Mouse (Mus musculus): Measurements from ENCODE around the gene Nr4a1. TPM values are rescaled to one million over a fixed set of nuclear protein-coding genes. Genes with fewer than 3 reads are reported as not detected.

The Nr4a1 gene
- polyA plus RNA-seq (2012; ENCODE audit: insufficient read depth, insufficient read length, low replicate concordance, missing spikeins), result not detected in 2 replicates

- no peak for TF ChIP-seq POLR2A (IDR thresholded peaks at IDR 0.05; ENCODE audit: insufficient read depth, low read depth, low read length)
- no peak for TF ChIP-seq CTCF (IDR thresholded peaks at IDR 0.05; ENCODE audit: insufficient read depth, low read depth, low read length)
- 2% methylated on average over 71 of the region's 82 CpGs for WGBS
- Histone ChIP-seq H3K4me3 (ENCODE audit: insufficient read depth, low read depth, low read length) (peak within 1 kb of the TSS; percentile 70), H3K4me1 (ENCODE audit: control insufficient read depth, insufficient read depth, low read length) (peaks cover 30% of the 10 kb centered on the region), H3K27ac (ENCODE audit: insufficient read depth, low read depth, low read length) (peak within 1 kb of the TSS; percentile 83)
Observed at GRCm38 (mm10) chr15:101253886-101254795, at the start of gene Nr4a1. TSS of gene Nr4a1 (plus strand) at chr15:101254269.

DNA sequence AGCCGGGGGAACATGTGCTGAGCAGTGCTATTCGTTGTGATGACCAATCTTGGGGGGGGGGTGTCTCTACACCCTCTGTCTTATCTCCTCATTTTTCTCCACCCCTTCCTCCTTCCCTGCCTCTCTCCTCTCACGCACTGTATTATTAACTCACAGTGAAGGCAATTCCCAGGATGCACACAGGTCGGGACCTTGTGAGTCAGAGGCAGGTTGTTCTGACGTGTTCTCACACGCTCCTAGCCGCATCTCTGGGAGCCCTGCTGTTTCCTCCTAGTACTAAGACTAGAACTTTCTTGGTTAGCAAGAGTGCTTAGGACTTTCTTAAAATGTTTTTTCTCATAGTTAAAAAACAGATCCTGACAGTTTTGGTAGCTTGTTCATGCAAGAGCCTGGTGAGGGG is 49.3 kb upstream of the Nr4a1 start:
- Histone ChIP-seq H3K4me1 (ENCODE audit: control insufficient read depth, insufficient read depth, low read length) (no peaks in the 10 kb centered on the region), H3K4me3 (ENCODE audit: insufficient read depth, low read depth, low read length) (no peak overlapping the region), H3K27ac (ENCODE audit: insufficient read depth, low read depth, low read length) (no peak overlapping the region)
- TF ChIP-seq POLR2A (IDR thresholded peaks at IDR 0.05; ENCODE audit: insufficient read depth, low read depth, low read length) (no peak), CTCF (IDR thresholded peaks at IDR 0.05; ENCODE audit: insufficient read depth, low read depth, low read length) (no peak)
- WGBS, result 60% methylated on average over 7 of the region's 7 CpGs

DNA sequence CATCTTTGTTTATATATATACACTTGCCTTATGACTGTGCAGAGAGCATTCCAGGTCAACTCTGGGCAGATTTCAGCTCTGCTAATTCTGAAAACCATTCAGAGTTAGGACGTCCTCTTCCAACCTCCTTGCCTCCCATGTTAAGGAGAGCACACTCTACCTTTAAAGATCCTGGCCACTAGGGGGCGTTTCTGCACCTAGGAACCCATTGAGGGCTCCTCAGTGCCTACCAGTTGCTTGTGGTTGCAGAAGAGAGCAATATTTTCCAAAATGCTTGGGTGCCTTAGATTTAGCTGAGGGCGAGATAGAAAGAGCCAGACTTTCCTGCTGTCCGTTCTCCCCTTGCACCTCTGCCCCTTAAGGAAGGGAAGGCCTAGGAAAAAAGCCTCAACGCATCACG is 43.8 kb upstream of the Nr4a1 start:
- peaks cover 8% of the 10 kb centered on the region; the same call in 1 of the 2 replicates for H3K4me1 ChIP-seq (ENCODE audit: control insufficient read depth, insufficient read depth, low read length)
- 60% methylated on average over 6 of the region's 6 CpGs for WGBS

GRCm38 (mm10) chr15:101210998-101211613 is 43.0 kb upstream of the Nr4a1 start:
- Histone ChIP-seq H3K27ac (ENCODE audit: insufficient read depth, low read depth, low read length) (no peak overlapping the region), H3K4me1 (ENCODE audit: control insufficient read depth, insufficient read depth, low read length) (peaks cover 8% of the 10 kb centered on the region; the same call in 1 of the 2 replicates), H3K4me3 (ENCODE audit: insufficient read depth, low read depth, low read length) (no peak overlapping the region)
- WGBS, result 88% methylated on average over 14 of the region's 14 CpGs
- TF ChIP-seq POLR2A (IDR thresholded peaks at IDR 0.05; ENCODE audit: insufficient read depth, low read depth, low read length) (no peak), CTCF (IDR thresholded peaks at IDR 0.05; ENCODE audit: insufficient read depth, low read depth, low read length) (no peak)

More for the DNA sequence above, 43.8 kb upstream of the Nr4a1 start:
- TF ChIP-seq CTCF (IDR thresholded peaks at IDR 0.05; ENCODE audit: insufficient read depth, low read depth, low read length) (no peak), POLR2A (IDR thresholded peaks at IDR 0.05; ENCODE audit: insufficient read depth, low read depth, low read length) (no peak)
- H3K27ac ChIP-seq (ENCODE audit: insufficient read depth, low read depth, low read length), result no peak overlapping the region
- no peak overlapping the region for H3K4me3 ChIP-seq (ENCODE audit: insufficient read depth, low read depth, low read length)

GRCm38 (mm10) chr15:101212435-101212834 is 41.6 kb upstream of the Nr4a1 start:
- TF ChIP-seq CTCF (IDR thresholded peaks at IDR 0.05; ENCODE audit: insufficient read depth, low read depth, low read length) (no peak), POLR2A (IDR thresholded peaks at IDR 0.05; ENCODE audit: insufficient read depth, low read depth, low read length) (no peak)
- Histone ChIP-seq H3K4me1 (ENCODE audit: control insufficient read depth, insufficient read depth, low read length) (peaks cover 8% of the 10 kb centered on the region; the same call in 1 of the 2 replicates), H3K27ac (ENCODE audit: insufficient read depth, low read depth, low read length) (no peak overlapping the region), H3K4me3 (ENCODE audit: insufficient read depth, low read depth, low read length) (no peak overlapping the region)
- 50% methylated on average over 14 of the region's 14 CpGs for WGBS

DNA sequence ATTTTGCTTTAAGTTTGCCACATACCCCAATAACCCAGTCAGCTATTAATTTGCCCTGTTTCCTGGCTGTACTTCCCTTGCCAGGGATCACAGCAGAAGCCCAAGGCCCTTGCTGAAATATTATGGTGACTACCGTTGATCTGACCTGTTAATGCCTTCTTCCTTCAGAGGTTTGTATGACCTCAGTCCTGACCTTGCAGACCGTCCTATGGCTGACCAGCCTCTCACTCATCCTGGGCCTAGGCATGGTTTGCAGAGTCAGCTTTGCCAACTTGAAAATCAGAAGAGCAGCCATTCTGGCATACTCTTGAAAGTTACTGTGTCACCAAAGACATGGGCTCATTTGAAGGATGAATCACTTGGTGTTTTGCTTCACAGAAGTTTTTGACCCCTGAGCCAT is 38.9 kb upstream of the Nr4a1 start:
- no peak overlapping the region for H3K27ac ChIP-seq (ENCODE audit: insufficient read depth, low read depth, low read length)
- no peak overlapping the region for H3K4me3 ChIP-seq (ENCODE audit: insufficient read depth, low read depth, low read length)
- 74% methylated on average over 2 of the region's 2 CpGs for WGBS
- H3K4me1 ChIP-seq (ENCODE audit: control insufficient read depth, insufficient read depth, low read length), result peaks cover 9% of the 10 kb centered on the region; the same call in 1 of the 2 replicates
- TF ChIP-seq POLR2A (IDR thresholded peaks at IDR 0.05; ENCODE audit: insufficient read depth, low read depth, low read length), result no peak
- TF ChIP-seq CTCF (IDR thresholded peaks at IDR 0.05; ENCODE audit: insufficient read depth, low read depth, low read length), result no peak

DNA sequence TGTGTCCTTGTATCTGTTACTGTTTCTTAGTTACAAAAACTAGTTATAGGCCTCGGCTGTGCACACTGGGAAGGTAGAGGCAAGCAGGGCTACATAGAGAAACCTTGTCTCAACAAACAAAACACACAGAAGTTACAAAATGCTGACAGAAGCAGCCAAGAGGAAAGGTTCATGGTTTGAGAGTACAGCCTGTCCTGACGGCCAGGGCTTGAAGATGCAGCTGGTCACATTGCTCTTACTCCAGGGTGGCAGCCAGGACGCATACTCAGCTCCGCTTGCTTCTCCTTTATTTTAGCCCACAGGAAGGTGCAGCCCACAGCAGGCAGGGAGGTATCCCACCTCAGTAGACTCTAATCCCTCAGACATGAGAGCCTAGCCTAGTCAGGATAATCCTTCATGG is 38.0 kb upstream of the Nr4a1 start:
- 84% methylated on average over 4 of the region's 4 CpGs for WGBS
- Histone ChIP-seq H3K4me3 (ENCODE audit: insufficient read depth, low read depth, low read length) (no peak overlapping the region), H3K4me1 (ENCODE audit: control insufficient read depth, insufficient read depth, low read length) (peaks cover 12% of the 10 kb centered on the region), H3K27ac (ENCODE audit: insufficient read depth, low read depth, low read length) (no peak overlapping the region)
- TF ChIP-seq CTCF (IDR thresholded peaks at IDR 0.05; ENCODE audit: insufficient read depth, low read depth, low read length) (no peak), POLR2A (IDR thresholded peaks at IDR 0.05; ENCODE audit: insufficient read depth, low read depth, low read length) (no peak)

GRCm38 (mm10) chr15:101220905-101221297 is 33.2 kb upstream of the Nr4a1 start:
- no peak overlapping the region for H3K4me3 ChIP-seq (ENCODE audit: insufficient read depth, low read depth, low read length)
- peaks cover 39% of the 10 kb centered on the region for H3K4me1 ChIP-seq (ENCODE audit: control insufficient read depth, insufficient read depth, low read length)
- H3K27ac ChIP-seq (ENCODE audit: insufficient read depth, low read depth, low read length), result peak overlapping the region; percentile 58; the same call in 1 of the 2 replicates
- no peak for TF ChIP-seq CTCF (IDR thresholded peaks at IDR 0.05; ENCODE audit: insufficient read depth, low read depth, low read length)
- TF ChIP-seq POLR2A (IDR thresholded peaks at IDR 0.05; ENCODE audit: insufficient read depth, low read depth, low read length), result no peak
- WGBS, result 8% methylated on average over 8 of the region's 8 CpGs

All from olfactory bulb, adult 2 months (tissue).